Mouse (Mus musculus): ENCODE data around the gene Krt16. TPM values are rescaled to one million over a fixed set of nuclear protein-coding genes. Genes with fewer than 3 reads are reported as not detected.

Krt16 gene
- polyA plus RNA-seq, 1 experiment, result 4.8 TPM

- Histone ChIP-seq H3K27ac (ENCODE audit: control insufficient read depth, insufficient read depth, low read length) (no peak overlapping the region), H3K4me3 (ENCODE audit: control insufficient read depth, insufficient read depth, low read length) (no peak overlapping the region), H3K4me1 (replicated peaks; ENCODE audit: control insufficient read depth, insufficient read depth, low read length) (peaks cover 10% of the 10 kb centered on the region), H3K27me3 (ENCODE audit: control insufficient read depth, insufficient read depth, low read length) (no peaks in the 10 kb centered on the region), H3K36me3 (ENCODE audit: control insufficient read depth, insufficient read depth, low read length) (no peaks in the 10 kb centered on the region)
- DNase-seq, result no peak
- WGBS, result 70% methylated on average over 10 of the region's 10 CpGs
- TF ChIP-seq CTCF (IDR thresholded peaks at IDR 0.05; ENCODE audit: borderline replicate concordance, control insufficient read depth, extremely low read depth, insufficient read depth, low read length, poor library complexity) (no peak), POLR2A (IDR thresholded peaks at IDR 0.05; ENCODE audit: control insufficient read depth, extremely low read depth, insufficient read depth, low read length, poor library complexity) (no peak)
Measured at GRCm38 (mm10) chr11:100287024-100287423, 38.3 kb upstream of the Krt16 start.

- H3K4me1 ChIP-seq (replicated peaks; ENCODE audit: control insufficient read depth, insufficient read depth, low read length), result no peaks in the 10 kb centered on the region
- no peaks in the 10 kb centered on the region for H3K36me3 ChIP-seq (ENCODE audit: control insufficient read depth, insufficient read depth, low read length)
- 89% methylated on average over 4 of the region's 4 CpGs for WGBS
- DNase-seq, result no peak
- H3K4me3 ChIP-seq (ENCODE audit: control insufficient read depth, insufficient read depth, low read length), result no peak overlapping the region
- H3K27ac ChIP-seq (ENCODE audit: control insufficient read depth, insufficient read depth, low read length), result no peak overlapping the region
- TF ChIP-seq CTCF (IDR thresholded peaks at IDR 0.05; ENCODE audit: borderline replicate concordance, control insufficient read depth, extremely low read depth, insufficient read depth, low read length, poor library complexity) (no peak), POLR2A (IDR thresholded peaks at IDR 0.05; ENCODE audit: control insufficient read depth, extremely low read depth, insufficient read depth, low read length, poor library complexity) (no peak)
- no peaks in the 10 kb centered on the region for H3K27me3 ChIP-seq (ENCODE audit: control insufficient read depth, insufficient read depth, low read length)
Measured at GRCm38 (mm10) chr11:100284988-100285387, 36.3 kb upstream of the Krt16 start.

GRCm38 (mm10) chr11:100282549-100282948 lies 33.8 kb upstream of the Krt16 start:
- TF ChIP-seq POLR2A (IDR thresholded peaks at IDR 0.05; ENCODE audit: control insufficient read depth, extremely low read depth, insufficient read depth, low read length, poor library complexity) (no peak), CTCF (IDR thresholded peaks at IDR 0.05; ENCODE audit: borderline replicate concordance, control insufficient read depth, extremely low read depth, insufficient read depth, low read length, poor library complexity) (peak; percentile 91)
- peak; percentile 63 for DNase-seq
- Histone ChIP-seq H3K4me3 (ENCODE audit: control insufficient read depth, insufficient read depth, low read length) (no peak overlapping the region), H3K36me3 (ENCODE audit: control insufficient read depth, insufficient read depth, low read length) (no peaks in the 10 kb centered on the region), H3K27ac (ENCODE audit: control insufficient read depth, insufficient read depth, low read length) (no peak overlapping the region), H3K4me1 (replicated peaks; ENCODE audit: control insufficient read depth, insufficient read depth, low read length) (no peaks in the 10 kb centered on the region), H3K27me3 (ENCODE audit: control insufficient read depth, insufficient read depth, low read length) (no peaks in the 10 kb centered on the region)
- WGBS, result 26% methylated on average over 10 of the region's 10 CpGs

GRCm38 (mm10) chr11:100281596-100282544 lies 33.2 kb upstream of the Krt16 start:
- DNase-seq, result peak; percentile 76
- Histone ChIP-seq H3K36me3 (ENCODE audit: control insufficient read depth, insufficient read depth, low read length) (no peaks in the 10 kb centered on the region), H3K27ac (ENCODE audit: control insufficient read depth, insufficient read depth, low read length) (no peak overlapping the region), H3K4me3 (ENCODE audit: control insufficient read depth, insufficient read depth, low read length) (no peak overlapping the region), H3K4me1 (replicated peaks; ENCODE audit: control insufficient read depth, insufficient read depth, low read length) (no peaks in the 10 kb centered on the region), H3K27me3 (ENCODE audit: control insufficient read depth, insufficient read depth, low read length) (no peaks in the 10 kb centered on the region)
- TF ChIP-seq POLR2A (IDR thresholded peaks at IDR 0.05; ENCODE audit: control insufficient read depth, extremely low read depth, insufficient read depth, low read length, poor library complexity) (no peak), CTCF (IDR thresholded peaks at IDR 0.05; ENCODE audit: borderline replicate concordance, control insufficient read depth, extremely low read depth, insufficient read depth, low read length, poor library complexity) (peak; percentile 21; the same call in 1 of the 2 replicates)
- 28% methylated on average over 11 of the region's 11 CpGs for WGBS

- 45% methylated on average over 5 of the region's 5 CpGs for WGBS
- Histone ChIP-seq H3K27ac (ENCODE audit: control insufficient read depth, insufficient read depth, low read length) (no peak overlapping the region), H3K4me3 (ENCODE audit: control insufficient read depth, insufficient read depth, low read length) (no peak overlapping the region), H3K4me1 (replicated peaks; ENCODE audit: control insufficient read depth, insufficient read depth, low read length) (no peaks in the 10 kb centered on the region), H3K36me3 (ENCODE audit: control insufficient read depth, insufficient read depth, low read length) (no peaks in the 10 kb centered on the region), H3K27me3 (ENCODE audit: control insufficient read depth, insufficient read depth, low read length) (no peaks in the 10 kb centered on the region)
- DNase-seq, result no peak
- TF ChIP-seq CTCF (IDR thresholded peaks at IDR 0.05; ENCODE audit: borderline replicate concordance, control insufficient read depth, extremely low read depth, insufficient read depth, low read length, poor library complexity) (no peak), POLR2A (IDR thresholded peaks at IDR 0.05; ENCODE audit: control insufficient read depth, extremely low read depth, insufficient read depth, low read length, poor library complexity) (no peak)
Measured at GRCm38 (mm10) chr11:100278759-100279158, 30.1 kb upstream of the Krt16 start.

GRCm38 (mm10) chr11:100277726-100278480 lies 29.2 kb upstream of the Krt16 start:
- no peak for TF ChIP-seq CTCF (IDR thresholded peaks at IDR 0.05; ENCODE audit: borderline replicate concordance, control insufficient read depth, extremely low read depth, insufficient read depth, low read length, poor library complexity)
- no peak for TF ChIP-seq POLR2A (IDR thresholded peaks at IDR 0.05; ENCODE audit: control insufficient read depth, extremely low read depth, insufficient read depth, low read length, poor library complexity)
- 72% methylated on average over 15 of the region's 15 CpGs for WGBS
- H3K36me3 ChIP-seq (ENCODE audit: control insufficient read depth, insufficient read depth, low read length), result no peaks in the 10 kb centered on the region
- H3K27me3 ChIP-seq (ENCODE audit: control insufficient read depth, insufficient read depth, low read length), result no peaks in the 10 kb centered on the region
- no peak overlapping the region for H3K4me3 ChIP-seq (ENCODE audit: control insufficient read depth, insufficient read depth, low read length)
- H3K27ac ChIP-seq (ENCODE audit: control insufficient read depth, insufficient read depth, low read length), result no peak overlapping the region
- no peak for DNase-seq
- no peaks in the 10 kb centered on the region for H3K4me1 ChIP-seq (replicated peaks; ENCODE audit: control insufficient read depth, insufficient read depth, low read length)
